Mouse (Mus musculus): Measurements from ENCODE around the gene Csrnp3. TPM values are rescaled to one million over a fixed set of nuclear protein-coding genes. Genes with fewer than 3 reads are reported as not detected.

Csrnp3 gene
- total and polyA plus RNA-seq, 3 experiments: 0.04 to 0.39 (median 0.34) TPM

- H3K4me1 ChIP-seq (ENCODE audit: control insufficient read depth, insufficient read depth, low read length): no peaks in the 10 kb centered on the region
- no peaks in the 10 kb centered on the region for H3K79me2 ChIP-seq (replicated peaks; ENCODE audit: control insufficient read depth, insufficient read depth, low read length)
- no peak overlapping the region for H3K4me3 ChIP-seq
- intact Hi-C loops (cut with DNase I): no loop called here
- no peak overlapping the region for H3K27ac ChIP-seq
- no peak overlapping the region for H3K9ac ChIP-seq (ENCODE audit: low read depth, low read length)
- TF ChIP-seq CTCF (IDR thresholded peaks at IDR 0.05): no peak
- no peak for TF ChIP-seq POLR2A (IDR thresholded peaks at IDR 0.05; ENCODE audit: insufficient read depth, low read depth, low read length)
- no peak for TF ChIP-seq EP300 (IDR thresholded peaks at IDR 0.05; ENCODE audit: insufficient read depth, low read depth, low read length)
- 81% methylated on average over 10 of the region's 10 CpGs for WGBS
- no peaks in the 10 kb centered on the region for H3K36me3 ChIP-seq (ENCODE audit: control insufficient read depth, insufficient read depth, low read length)
- no peaks in the 10 kb centered on the region for H3K27me3 ChIP-seq (ENCODE audit: control insufficient read depth, insufficient read depth, low read length)
- no peak for DNase-seq
These were observed 217.7 kb downstream of the Csrnp3 start for GRCm38 (mm10) chr2:66063291-66063690.

GRCm38 (mm10) chr2:66069454-66069853 is 223.9 kb downstream of the Csrnp3 start:
- Histone ChIP-seq H3K9ac (ENCODE audit: low read depth, low read length) (no peak overlapping the region), H3K36me3 (ENCODE audit: control insufficient read depth, insufficient read depth, low read length) (no peaks in the 10 kb centered on the region), H3K4me1 (ENCODE audit: control insufficient read depth, insufficient read depth, low read length) (no peaks in the 10 kb centered on the region), H3K4me3 (no peak overlapping the region), H3K27ac (no peak overlapping the region), H3K79me2 (replicated peaks; ENCODE audit: control insufficient read depth, insufficient read depth, low read length) (no peaks in the 10 kb centered on the region), H3K27me3 (ENCODE audit: control insufficient read depth, insufficient read depth, low read length) (no peaks in the 10 kb centered on the region)
- no peak for TF ChIP-seq EP300 (IDR thresholded peaks at IDR 0.05; ENCODE audit: insufficient read depth, low read depth, low read length)
- TF ChIP-seq CTCF (IDR thresholded peaks at IDR 0.05): no peak
- TF ChIP-seq POLR2A (IDR thresholded peaks at IDR 0.05; ENCODE audit: insufficient read depth, low read depth, low read length): no peak
- intact Hi-C loops (cut with DNase I): no loop called here
- no peak for DNase-seq
- 41% methylated on average over 6 of the region's 6 CpGs for WGBS

- WGBS: 87% methylated on average over 2 of the region's 2 CpGs
- intact Hi-C loops (cut with DNase I): no loop called here
- Histone ChIP-seq H3K4me1 (ENCODE audit: control insufficient read depth, insufficient read depth, low read length) (no peaks in the 10 kb centered on the region), H3K36me3 (ENCODE audit: control insufficient read depth, insufficient read depth, low read length) (no peaks in the 10 kb centered on the region), H3K9ac (ENCODE audit: low read depth, low read length) (no peak overlapping the region), H3K79me2 (replicated peaks; ENCODE audit: control insufficient read depth, insufficient read depth, low read length) (no peaks in the 10 kb centered on the region), H3K27ac (no peak overlapping the region), H3K27me3 (ENCODE audit: control insufficient read depth, insufficient read depth, low read length) (no peaks in the 10 kb centered on the region), H3K4me3 (no peak overlapping the region)
- TF ChIP-seq CTCF (IDR thresholded peaks at IDR 0.05) (no peak), POLR2A (IDR thresholded peaks at IDR 0.05; ENCODE audit: insufficient read depth, low read depth, low read length) (no peak), EP300 (IDR thresholded peaks at IDR 0.05; ENCODE audit: insufficient read depth, low read depth, low read length) (no peak)
- no peak for DNase-seq
These were observed 235.2 kb downstream of the Csrnp3 start for GRCm38 (mm10) chr2:66080731-66081130.

Other genes starting within 250 kb of the Csrnp3 start
- under 1 TPM; 0.23 to 0.50 TPM for gene Scn2a, start 225.0 kb upstream of the Csrnp3 start, total RNA-seq (2021)
- gene Scn2a, start 225.0 kb upstream of the Csrnp3 start, polyA plus RNA-seq (2012; rRNA removed): 0.21 and 0.59 TPM in 2 replicates